Mouse (Mus musculus): ENCODE results near the gene Tmem33. TPM values are rescaled to one million over a fixed set of nuclear protein-coding genes. Genes with fewer than 3 reads are reported as not detected.

Tmem33 gene
- polyA plus RNA-seq, 1 experiment from 2014 or later = 82.0 TPM

DNA sequence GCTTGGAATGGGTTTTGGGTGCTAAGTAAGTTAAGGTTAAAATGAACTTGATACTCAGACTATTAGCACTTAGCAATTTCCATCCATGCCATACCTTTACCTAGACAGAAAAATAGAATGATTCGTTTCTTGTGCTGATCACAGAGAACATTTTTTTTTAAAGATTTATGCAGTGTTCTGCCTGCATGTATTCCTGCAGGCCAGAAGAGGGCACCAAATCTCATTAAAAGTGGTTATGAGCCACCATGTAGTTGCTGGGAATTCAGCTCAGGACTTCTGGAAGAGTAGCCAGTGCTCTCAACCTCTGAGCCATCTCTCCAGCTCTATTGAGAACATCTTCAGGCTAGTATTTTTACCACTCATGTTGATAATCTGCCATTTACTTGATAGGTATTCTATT, 5.7 kb downstream of the Tmem33 start:
- Histone ChIP-seq H3K4me2 (replicated peaks) (no peak overlapping the region), H3K4me3 (no peak overlapping the region), H3K27me3 (no peaks in the 10 kb centered on the region), H3K4me1 (peaks cover 12% of the 10 kb centered on the region), H3K27ac (no peak overlapping the region), H3K36me3 (peaks cover 64% of the 10 kb centered on the region), H3K9ac (no peak overlapping the region), H3K9me3 (no peaks in the 10 kb centered on the region)
- WGBS = 83% methylated on average over 1 of the region's 1 CpGs
- no peak for ATAC-seq (ENCODE audit: low FRiP score, low read depth)

DNA sequence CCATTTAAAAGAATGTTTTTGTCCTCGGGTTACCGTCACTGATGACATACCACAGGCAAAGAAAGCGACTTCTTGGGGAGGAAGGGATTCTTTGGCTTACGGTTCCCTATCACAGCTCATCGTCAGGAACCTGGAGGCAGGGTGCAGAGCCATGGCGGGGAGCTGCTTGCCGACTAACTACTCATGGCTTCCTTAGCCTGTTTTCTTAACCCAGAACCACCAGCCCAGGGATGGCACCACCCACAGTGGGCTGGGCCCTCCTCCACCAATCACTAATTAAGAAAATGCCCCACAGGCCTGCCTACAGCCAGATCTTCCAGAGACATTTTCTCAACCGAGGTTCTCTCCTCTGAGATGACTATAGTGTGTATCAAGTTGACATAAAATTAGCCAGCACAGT, 8.9 kb downstream of the Tmem33 start:
- Histone ChIP-seq H3K4me1 (no peaks in the 10 kb centered on the region), H3K27me3 (no peaks in the 10 kb centered on the region), H3K9ac (no peak overlapping the region), H3K4me3 (no peak overlapping the region), H3K9me3 (no peaks in the 10 kb centered on the region), H3K4me2 (replicated peaks) (no peak overlapping the region), H3K27ac (no peak overlapping the region), H3K36me3 (peaks cover 48% of the 10 kb centered on the region)
- WGBS = 90% methylated on average over 8 of the region's 8 CpGs
- no peak for ATAC-seq (ENCODE audit: low FRiP score, low read depth)

DNA sequence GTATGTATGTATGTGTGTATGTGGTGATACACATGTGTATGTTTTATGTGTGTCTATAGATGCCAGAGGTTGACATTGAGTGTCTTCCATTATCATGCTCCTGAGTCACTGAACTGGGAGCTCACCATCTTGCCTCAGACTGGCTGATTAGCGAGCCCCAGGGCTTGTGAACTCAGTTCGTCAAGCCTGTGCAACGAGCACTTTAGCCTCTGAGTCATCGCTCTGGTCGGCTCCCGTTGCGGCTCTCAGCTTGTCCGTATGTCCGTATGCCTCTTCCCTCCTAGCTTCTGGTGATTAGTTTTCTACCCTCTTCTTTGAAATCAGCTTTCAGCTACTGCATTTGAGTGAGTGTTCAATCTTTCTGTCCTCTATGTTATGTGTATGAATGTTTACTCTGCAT, 19.0 kb downstream of the Tmem33 start:
- Histone ChIP-seq H3K36me3 (peaks cover 40% of the 10 kb centered on the region), H3K27ac (no peak overlapping the region), H3K4me3 (no peak overlapping the region), H3K4me1 (no peaks in the 10 kb centered on the region), H3K9me3 (no peaks in the 10 kb centered on the region), H3K27me3 (no peaks in the 10 kb centered on the region), H3K9ac (no peak overlapping the region), H3K4me2 (replicated peaks) (no peak overlapping the region)
- WGBS = 96% methylated on average over 9 of the region's 9 CpGs
- no peak for ATAC-seq (ENCODE audit: low FRiP score, low read depth)

DNA sequence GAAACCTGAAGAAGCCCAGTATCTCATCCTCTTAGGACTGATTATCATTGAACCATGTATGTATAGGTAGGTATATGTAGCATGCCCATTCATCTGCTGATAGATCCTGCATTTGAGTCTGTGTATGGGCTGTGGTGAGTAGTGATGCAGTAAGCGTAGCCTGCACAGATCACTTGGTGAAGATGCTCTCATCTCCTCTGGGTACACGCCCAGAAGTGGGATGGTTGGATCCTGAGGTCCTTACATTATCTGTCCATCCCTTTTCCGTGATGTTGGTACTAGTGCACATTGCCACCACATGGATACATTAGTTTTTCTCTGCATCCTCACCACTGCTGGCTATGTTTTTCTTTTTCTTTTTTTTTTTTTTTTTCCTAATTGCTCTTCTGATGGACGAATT, 19.5 kb downstream of the Tmem33 start:
- H3K27me3 ChIP-seq = no peaks in the 10 kb centered on the region
- no peak overlapping the region for H3K4me2 ChIP-seq (replicated peaks)
- no peak overlapping the region for H3K27ac ChIP-seq
- no peaks in the 10 kb centered on the region for H3K9me3 ChIP-seq
- WGBS = 95% methylated on average over 4 of the region's 4 CpGs
- no peak overlapping the region for H3K9ac ChIP-seq
- H3K36me3 ChIP-seq = peaks cover 44% of the 10 kb centered on the region
- H3K4me3 ChIP-seq = no peak overlapping the region
- no peak for ATAC-seq (ENCODE audit: low FRiP score, low read depth)
- no peaks in the 10 kb centered on the region for H3K4me1 ChIP-seq

DNA sequence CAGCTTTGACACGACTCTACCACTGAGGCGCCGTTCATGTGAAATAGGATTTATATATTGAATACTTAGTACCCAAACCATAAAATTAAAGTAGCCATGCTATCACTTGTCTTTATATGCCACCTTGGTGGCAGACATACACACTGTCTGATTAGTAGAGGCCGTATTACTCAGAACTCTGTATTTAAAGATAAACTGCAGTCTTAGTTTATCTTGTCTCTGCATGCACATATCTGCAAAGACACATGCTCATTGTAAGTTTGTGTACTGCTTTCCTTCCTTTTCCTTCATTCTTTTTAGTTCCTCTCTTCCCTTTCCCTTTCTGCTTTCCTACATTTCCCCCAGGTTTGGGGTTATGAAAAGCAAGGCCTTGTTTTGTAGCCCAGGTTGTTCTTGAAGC, 20.0 kb downstream of the Tmem33 start:
- Histone ChIP-seq H3K36me3 (peaks cover 49% of the 10 kb centered on the region), H3K4me2 (replicated peaks) (no peak overlapping the region), H3K9ac (no peak overlapping the region), H3K4me3 (no peak overlapping the region), H3K4me1 (no peaks in the 10 kb centered on the region), H3K9me3 (no peaks in the 10 kb centered on the region), H3K27ac (no peak overlapping the region), H3K27me3 (no peaks in the 10 kb centered on the region)
- ATAC-seq (ENCODE audit: low FRiP score, low read depth) = no peak
- 94% methylated on average over 4 of the region's 4 CpGs for WGBS

DNA sequence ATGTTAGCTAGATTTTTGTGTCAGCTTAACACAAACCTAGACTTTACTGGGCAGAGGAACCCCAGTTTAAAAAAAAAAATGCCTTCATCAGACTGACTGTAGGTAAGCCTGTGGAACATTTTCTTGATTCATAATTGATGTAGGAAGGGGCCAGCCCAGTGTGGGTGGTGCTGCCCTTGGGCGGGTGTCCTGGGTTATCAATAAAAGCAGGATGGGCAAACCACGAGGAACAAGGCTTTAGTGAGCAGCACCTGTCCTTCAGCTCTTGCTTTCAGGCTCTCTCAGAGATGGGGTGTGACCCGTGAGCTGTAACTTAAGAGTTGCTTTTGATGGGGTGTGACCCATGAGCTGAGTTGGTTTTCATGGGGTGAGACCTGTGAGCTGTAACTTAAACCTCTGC, 34.7 kb downstream of the Tmem33 start:
- H3K9me3 ChIP-seq = no peaks in the 10 kb centered on the region
- H3K36me3 ChIP-seq = peaks cover 13% of the 10 kb centered on the region
- no peak overlapping the region for H3K4me3 ChIP-seq
- no peak overlapping the region for H3K9ac ChIP-seq
- no peaks in the 10 kb centered on the region for H3K4me1 ChIP-seq
- H3K27ac ChIP-seq = no peak overlapping the region
- 59% methylated on average over 3 of the region's 3 CpGs for WGBS
- no peak for ATAC-seq (ENCODE audit: low FRiP score, low read depth)
- H3K4me2 ChIP-seq (replicated peaks) = no peak overlapping the region
- H3K27me3 ChIP-seq = no peaks in the 10 kb centered on the region

DNA sequence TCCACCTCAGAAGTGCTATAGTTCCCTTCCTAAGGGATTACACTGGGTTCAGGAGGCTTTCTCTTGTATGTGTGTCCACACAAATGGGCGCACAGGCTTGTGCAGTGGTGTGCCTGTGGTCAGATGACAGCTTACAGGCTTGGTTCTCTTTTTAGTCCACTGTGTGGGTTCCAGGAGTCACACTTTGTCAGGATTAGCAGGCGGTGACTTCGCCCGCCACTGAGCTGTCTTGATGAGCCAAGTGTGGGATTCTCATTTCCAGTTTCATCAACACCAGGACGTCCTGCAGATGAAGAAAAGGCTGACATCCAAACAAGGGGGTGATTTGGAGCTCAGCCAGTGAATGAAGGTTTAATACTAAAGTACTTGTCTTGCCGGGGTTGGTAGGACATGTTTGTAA, 35.3 kb downstream of the Tmem33 start:
- Histone ChIP-seq H3K4me2 (replicated peaks) (no peak overlapping the region), H3K9ac (no peak overlapping the region), H3K36me3 (peaks cover 11% of the 10 kb centered on the region), H3K27ac (no peak overlapping the region), H3K9me3 (no peaks in the 10 kb centered on the region), H3K27me3 (no peaks in the 10 kb centered on the region), H3K4me3 (no peak overlapping the region), H3K4me1 (no peaks in the 10 kb centered on the region)
- WGBS = 87% methylated on average over 6 of the region's 6 CpGs
- no peak for ATAC-seq (ENCODE audit: low FRiP score, low read depth)

DNA sequence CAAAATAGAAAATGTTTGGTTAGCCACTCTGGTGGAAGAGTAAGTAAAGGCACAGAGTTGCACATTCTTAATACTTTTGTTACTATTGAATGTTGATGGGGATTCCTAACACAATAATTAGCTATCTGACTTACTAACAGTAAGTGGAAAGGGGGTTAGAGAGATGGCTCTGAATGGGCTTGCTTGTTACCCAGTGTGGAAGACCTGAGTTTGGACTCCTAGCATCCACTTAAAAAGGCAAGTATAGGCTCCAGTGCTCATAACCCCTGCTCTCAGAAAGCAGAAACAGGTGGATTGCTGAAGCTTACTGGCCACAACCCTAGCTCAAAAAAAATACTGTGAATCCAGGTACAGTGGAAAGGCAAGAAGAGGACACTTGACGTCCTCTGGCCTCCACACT, 35.8 kb downstream of the Tmem33 start:
- H3K9ac ChIP-seq = no peak overlapping the region
- H3K27me3 ChIP-seq = no peaks in the 10 kb centered on the region
- H3K27ac ChIP-seq = no peak overlapping the region
- H3K9me3 ChIP-seq = no peaks in the 10 kb centered on the region
- no peak overlapping the region for H3K4me2 ChIP-seq (replicated peaks)
- WGBS = 100% methylated on average over 1 of the region's 1 CpGs
- no peaks in the 10 kb centered on the region for H3K4me1 ChIP-seq
- no peak for ATAC-seq (ENCODE audit: low FRiP score, low read depth)
- no peak overlapping the region for H3K4me3 ChIP-seq
- H3K36me3 ChIP-seq = peaks cover 11% of the 10 kb centered on the region

DNA sequence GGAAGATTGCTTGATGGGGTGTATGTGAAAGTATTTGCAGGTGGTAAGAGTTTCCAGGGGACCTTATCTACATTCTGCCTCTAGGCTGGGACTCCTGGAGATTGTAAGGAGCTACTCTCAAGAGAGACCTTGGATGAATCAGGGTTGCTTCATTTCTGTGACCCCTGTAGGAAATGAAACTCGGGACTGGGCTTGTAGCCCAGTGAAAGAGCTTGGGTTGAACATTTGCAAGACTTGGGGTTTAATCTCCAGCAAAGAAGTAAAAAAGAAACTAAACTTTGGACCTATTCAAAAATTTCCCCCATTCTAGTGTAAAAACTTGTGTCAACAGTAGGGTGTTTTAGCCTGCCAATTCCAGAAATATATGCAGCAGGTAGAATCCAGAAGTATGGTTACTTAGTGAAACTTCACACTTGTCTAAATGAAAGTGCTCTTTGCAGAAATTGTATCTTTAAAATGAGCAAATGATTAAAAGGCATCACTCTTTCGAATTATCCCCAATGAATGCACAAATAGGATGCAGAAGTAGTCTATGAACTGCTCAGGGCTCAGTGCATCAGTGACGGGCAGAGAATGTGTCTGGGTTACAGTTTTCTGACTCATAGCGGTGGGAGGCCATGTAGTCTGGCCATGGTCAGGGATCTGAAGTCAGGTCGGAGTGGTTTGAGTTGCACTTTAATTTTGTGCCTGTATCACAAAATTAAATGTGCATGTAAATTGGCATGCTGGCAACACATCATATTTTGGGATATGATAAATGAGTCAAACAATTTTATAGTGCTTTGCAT, 36.9 kb downstream of the Tmem33 start:
- ATAC-seq (ENCODE audit: low FRiP score, low read depth) = no peak
- Histone ChIP-seq H3K27me3 (no peaks in the 10 kb centered on the region), H3K4me3 (no peak overlapping the region), H3K9ac (no peak overlapping the region), H3K4me1 (no peaks in the 10 kb centered on the region), H3K36me3 (peaks cover 8% of the 10 kb centered on the region), H3K9me3 (no peaks in the 10 kb centered on the region), H3K4me2 (replicated peaks) (no peak overlapping the region), H3K27ac (no peak overlapping the region)
- 87% methylated on average over 5 of the region's 5 CpGs for WGBS

DNA sequence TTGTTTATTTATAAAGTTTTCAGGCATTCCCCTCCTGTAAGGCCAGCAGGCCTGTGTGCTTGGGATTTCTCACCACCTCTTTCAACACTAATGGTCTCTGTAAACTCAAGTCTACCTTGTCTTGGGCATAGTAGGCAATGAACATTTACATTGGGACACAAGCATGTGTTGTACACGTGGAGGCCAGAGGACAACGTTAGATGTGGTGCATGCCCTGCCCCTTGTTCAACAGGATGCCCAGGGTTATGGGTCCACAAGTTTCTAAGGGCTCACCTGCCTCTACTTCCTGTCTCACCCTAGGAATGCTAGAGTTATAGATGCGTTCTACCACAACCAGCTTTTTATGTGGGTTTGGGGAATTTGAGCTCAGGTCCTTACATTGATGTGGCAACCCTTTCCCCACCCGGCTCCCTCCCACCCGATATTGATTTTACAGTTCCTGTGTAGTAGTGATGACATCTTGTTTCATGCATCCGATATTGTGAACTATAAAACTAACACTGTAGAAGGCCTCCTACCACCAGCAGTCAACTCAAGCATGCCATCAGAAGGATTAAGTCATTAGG, 39.6 kb downstream of the Tmem33 start:
- Histone ChIP-seq H3K27me3 (no peaks in the 10 kb centered on the region), H3K9me3 (no peaks in the 10 kb centered on the region), H3K4me2 (replicated peaks) (no peak overlapping the region), H3K9ac (no peak overlapping the region), H3K4me3 (no peak overlapping the region), H3K27ac (no peak overlapping the region), H3K36me3 (no peaks in the 10 kb centered on the region), H3K4me1 (no peaks in the 10 kb centered on the region)
- ATAC-seq (ENCODE audit: low FRiP score, low read depth) = no peak
- 86% methylated on average over 6 of the region's 6 CpGs for WGBS

DNA sequence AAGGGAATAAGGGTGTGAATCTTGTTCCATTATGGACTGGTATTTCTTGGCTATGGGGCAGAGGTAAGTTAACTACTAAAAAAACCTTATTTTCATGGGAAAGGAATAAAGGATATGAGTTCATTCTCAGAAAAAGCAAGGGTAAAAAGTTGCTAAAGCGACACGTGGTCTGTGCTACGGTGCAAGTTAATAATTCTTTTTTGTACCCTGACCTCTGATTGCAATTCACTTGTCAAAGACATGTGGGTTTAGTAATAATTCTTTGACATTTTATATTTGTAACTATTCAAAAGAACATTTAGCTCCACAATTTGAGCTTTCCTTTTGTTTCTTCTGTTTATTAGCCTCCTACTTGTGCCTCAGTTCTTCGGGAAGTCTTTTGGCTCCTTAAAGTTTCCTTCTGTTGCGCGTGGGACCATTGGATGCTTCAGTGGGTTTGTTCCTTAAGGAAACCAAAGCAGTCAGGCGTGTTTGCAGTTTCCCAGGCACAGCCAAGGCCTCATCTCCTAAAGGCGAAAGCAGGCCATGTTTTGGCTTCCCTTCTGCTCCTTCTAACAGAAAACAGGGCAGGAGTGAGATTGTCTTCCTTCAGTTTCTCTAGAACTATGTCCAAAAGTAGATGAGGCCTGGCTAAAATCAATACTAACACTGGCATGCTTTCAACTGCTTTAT, 40.7 kb downstream of the Tmem33 start:
- Histone ChIP-seq H3K4me2 (replicated peaks) (no peak overlapping the region), H3K9me3 (no peaks in the 10 kb centered on the region), H3K27me3 (no peaks in the 10 kb centered on the region), H3K4me3 (no peak overlapping the region), H3K36me3 (no peaks in the 10 kb centered on the region), H3K4me1 (no peaks in the 10 kb centered on the region), H3K9ac (no peak overlapping the region), H3K27ac (no peak overlapping the region)
- ATAC-seq (ENCODE audit: low FRiP score, low read depth) = no peak
- 97% methylated on average over 8 of the region's 8 CpGs for WGBS

DNA sequence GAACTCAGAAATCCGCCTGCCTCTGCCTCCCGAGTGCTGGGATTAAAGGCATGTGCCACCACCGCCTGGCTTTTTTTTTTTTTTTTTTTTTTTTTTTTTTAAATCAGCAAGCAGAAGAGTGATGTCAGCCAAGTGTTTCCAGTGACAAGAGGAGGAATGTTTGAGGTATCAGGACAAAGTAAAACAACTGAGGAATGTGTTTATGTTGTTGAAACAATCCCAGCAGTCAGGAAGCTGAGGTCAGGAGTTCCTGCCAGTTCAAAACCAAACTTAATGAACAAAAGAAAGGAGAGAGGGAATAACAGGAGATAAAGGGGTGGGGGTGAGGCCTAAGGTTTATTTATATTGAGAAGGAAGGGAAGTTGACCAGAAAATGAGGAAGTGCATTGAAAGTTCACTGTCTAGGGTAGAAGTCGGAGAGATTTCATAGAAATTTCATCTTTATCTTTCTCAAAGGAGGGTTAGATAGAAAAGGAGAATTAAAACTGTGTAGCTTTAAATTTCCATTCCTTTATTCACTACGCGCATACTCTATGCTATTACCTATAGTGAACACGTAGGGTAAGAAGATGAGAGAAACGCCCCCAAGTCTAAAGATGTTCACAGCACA, 41.5 kb downstream of the Tmem33 start:
- Histone ChIP-seq H3K4me2 (replicated peaks) (no peak overlapping the region), H3K27ac (no peak overlapping the region), H3K9me3 (no peaks in the 10 kb centered on the region), H3K9ac (no peak overlapping the region), H3K4me1 (no peaks in the 10 kb centered on the region), H3K4me3 (no peak overlapping the region), H3K27me3 (no peaks in the 10 kb centered on the region), H3K36me3 (no peaks in the 10 kb centered on the region)
- no peak for ATAC-seq (ENCODE audit: low FRiP score, low read depth)
- 92% methylated on average over 7 of the region's 8 CpGs for WGBS

Data from limb, embryonic 13.5 days (tissue).